Mouse (Mus musculus): ENCODE data around the gene Zfand3. TPM values are rescaled to one million over a fixed set of nuclear protein-coding genes. Genes with fewer than 3 reads are reported as not detected.
A peak's percentile ranks its signal among the peaks of the same experiment; 100 is the strongest.

Gene Zfand3
- polyA plus RNA-seq, 1 experiment from 2014 or later: 59.5 TPM

- no peak overlapping the region for H3K27ac ChIP-seq (ENCODE audit: low read depth, low read length)
- no peaks in the 10 kb centered on the region for H3K9me3 ChIP-seq (replicated peaks; ENCODE audit: control insufficient read depth, low read length)
- no peaks in the 10 kb centered on the region for H3K36me3 ChIP-seq (ENCODE audit: control insufficient read depth, insufficient read depth, low read length)
- DNase-seq (ENCODE audit: low spot score) (no peak), ATAC-seq (no peak)
- no peak overlapping the region for H3K4me3 ChIP-seq (ENCODE audit: low read depth, low read length)
- WGBS: 89% methylated on average over 4 of the region's 4 CpGs
- H3K9ac ChIP-seq (ENCODE audit: low read length): no peak overlapping the region
- peaks cover 5% of the 10 kb centered on the region for H3K4me1 ChIP-seq (ENCODE audit: control insufficient read depth, insufficient read depth, low read length)
- H3K27me3 ChIP-seq (replicated peaks; ENCODE audit: control insufficient read depth, insufficient read depth, low read length): no peaks in the 10 kb centered on the region
- H3K4me2 ChIP-seq (ENCODE audit: low read length): no peak overlapping the region
Measured at GRCm38 (mm10) chr17:30230428-30230827, 225.9 kb downstream of the Zfand3 start.

GRCm38 (mm10) chr17:30231483-30231882 is 226.9 kb downstream of the Zfand3 start:
- no peak overlapping the region for H3K27ac ChIP-seq (ENCODE audit: low read depth, low read length)
- H3K4me3 ChIP-seq (ENCODE audit: low read depth, low read length): no peak overlapping the region
- H3K27me3 ChIP-seq (replicated peaks; ENCODE audit: control insufficient read depth, insufficient read depth, low read length): no peaks in the 10 kb centered on the region
- no peak overlapping the region for H3K4me2 ChIP-seq (ENCODE audit: low read length)
- ATAC-seq (no peak), DNase-seq (ENCODE audit: low spot score) (no peak)
- H3K9me3 ChIP-seq (replicated peaks; ENCODE audit: control insufficient read depth, low read length): no peaks in the 10 kb centered on the region
- no peaks in the 10 kb centered on the region for H3K36me3 ChIP-seq (ENCODE audit: control insufficient read depth, insufficient read depth, low read length)
- H3K4me1 ChIP-seq (ENCODE audit: control insufficient read depth, insufficient read depth, low read length): peaks cover 3% of the 10 kb centered on the region; the same call in 1 of the 2 replicates
- 94% methylated on average over 1 of the region's 1 CpGs for WGBS
- no peak overlapping the region for H3K9ac ChIP-seq (ENCODE audit: low read length)

- DNase-seq (ENCODE audit: low spot score): no peak
Measured at GRCm38 (mm10) chr17:30232698-30233097, 228.2 kb downstream of the Zfand3 start.

GRCm38 (mm10) chr17:30235380-30235779 is 230.8 kb downstream of the Zfand3 start:
- Histone ChIP-seq H3K9ac (ENCODE audit: low read length) (no peak overlapping the region), H3K9me3 (replicated peaks; ENCODE audit: control insufficient read depth, low read length) (no peaks in the 10 kb centered on the region), H3K4me2 (ENCODE audit: low read length) (no peak overlapping the region), H3K4me3 (ENCODE audit: low read depth, low read length) (no peak overlapping the region), H3K36me3 (ENCODE audit: control insufficient read depth, insufficient read depth, low read length) (no peaks in the 10 kb centered on the region), H3K27me3 (replicated peaks; ENCODE audit: control insufficient read depth, insufficient read depth, low read length) (no peaks in the 10 kb centered on the region), H3K4me1 (ENCODE audit: control insufficient read depth, insufficient read depth, low read length) (peaks cover 7% of the 10 kb centered on the region; the same call in 1 of the 2 replicates), H3K27ac (ENCODE audit: low read depth, low read length) (no peak overlapping the region)
- WGBS: 89% methylated on average over 4 of the region's 4 CpGs
- no peak for ATAC-seq
- DNase-seq (ENCODE audit: low spot score): no peak

More at GRCm38 (mm10) chr17:30232698-30233097, 228.2 kb downstream of the Zfand3 start:
- no peak overlapping the region for H3K4me2 ChIP-seq (ENCODE audit: low read length)
- peak; percentile 32; the same call in 1 of the 2 replicates for ATAC-seq
- 41% methylated on average over 4 of the region's 4 CpGs for WGBS
- H3K36me3 ChIP-seq (ENCODE audit: control insufficient read depth, insufficient read depth, low read length): no peaks in the 10 kb centered on the region
- H3K27ac ChIP-seq (ENCODE audit: low read depth, low read length): no peak overlapping the region
- H3K4me1 ChIP-seq (ENCODE audit: control insufficient read depth, insufficient read depth, low read length): peaks cover 7% of the 10 kb centered on the region; the same call in 1 of the 2 replicates
- H3K4me3 ChIP-seq (ENCODE audit: low read depth, low read length): no peak overlapping the region
- H3K9ac ChIP-seq (ENCODE audit: low read length): no peak overlapping the region
- no peaks in the 10 kb centered on the region for H3K27me3 ChIP-seq (replicated peaks; ENCODE audit: control insufficient read depth, insufficient read depth, low read length)
- no peaks in the 10 kb centered on the region for H3K9me3 ChIP-seq (replicated peaks; ENCODE audit: control insufficient read depth, low read length)

GRCm38 (mm10) chr17:30236611-30237010 is 232.1 kb downstream of the Zfand3 start:
- Histone ChIP-seq H3K4me2 (ENCODE audit: low read length) (no peak overlapping the region), H3K27me3 (replicated peaks; ENCODE audit: control insufficient read depth, insufficient read depth, low read length) (no peaks in the 10 kb centered on the region), H3K27ac (ENCODE audit: low read depth, low read length) (peak overlapping the region; percentile 41; the same call in 1 of the 2 replicates), H3K9me3 (replicated peaks; ENCODE audit: control insufficient read depth, low read length) (no peaks in the 10 kb centered on the region), H3K9ac (ENCODE audit: low read length) (no peak overlapping the region), H3K4me1 (ENCODE audit: control insufficient read depth, insufficient read depth, low read length) (peaks cover 13% of the 10 kb centered on the region), H3K36me3 (ENCODE audit: control insufficient read depth, insufficient read depth, low read length) (no peaks in the 10 kb centered on the region), H3K4me3 (ENCODE audit: low read depth, low read length) (no peak overlapping the region)
- ATAC-seq: peak; percentile 53
- WGBS: 51% methylated on average over 6 of the region's 6 CpGs
- DNase-seq (ENCODE audit: low spot score): peak; percentile 61

- 92% methylated on average over 7 of the region's 7 CpGs for WGBS
- Histone ChIP-seq H3K4me1 (ENCODE audit: control insufficient read depth, insufficient read depth, low read length) (peaks cover 13% of the 10 kb centered on the region), H3K27ac (ENCODE audit: low read depth, low read length) (no peak overlapping the region), H3K27me3 (replicated peaks; ENCODE audit: control insufficient read depth, insufficient read depth, low read length) (no peaks in the 10 kb centered on the region), H3K4me3 (ENCODE audit: low read depth, low read length) (no peak overlapping the region), H3K4me2 (ENCODE audit: low read length) (no peak overlapping the region), H3K36me3 (ENCODE audit: control insufficient read depth, insufficient read depth, low read length) (no peaks in the 10 kb centered on the region), H3K9me3 (replicated peaks; ENCODE audit: control insufficient read depth, low read length) (no peaks in the 10 kb centered on the region), H3K9ac (ENCODE audit: low read length) (no peak overlapping the region)
- DNase-seq (ENCODE audit: low spot score) (no peak), ATAC-seq (no peak)
Measured at GRCm38 (mm10) chr17:30237600-30237999, 233.1 kb downstream of the Zfand3 start.

GRCm38 (mm10) chr17:30239458-30239857 is 234.9 kb downstream of the Zfand3 start:
- no peak overlapping the region for H3K27ac ChIP-seq (ENCODE audit: low read depth, low read length)
- no peak overlapping the region for H3K4me2 ChIP-seq (ENCODE audit: low read length)
- H3K4me1 ChIP-seq (ENCODE audit: control insufficient read depth, insufficient read depth, low read length): peaks cover 14% of the 10 kb centered on the region
- H3K27me3 ChIP-seq (replicated peaks; ENCODE audit: control insufficient read depth, insufficient read depth, low read length): no peaks in the 10 kb centered on the region
- ATAC-seq (no peak), DNase-seq (ENCODE audit: low spot score) (no peak)
- no peak overlapping the region for H3K4me3 ChIP-seq (ENCODE audit: low read depth, low read length)
- H3K36me3 ChIP-seq (ENCODE audit: control insufficient read depth, insufficient read depth, low read length): no peaks in the 10 kb centered on the region
- WGBS: 84% methylated on average over 5 of the region's 5 CpGs
- H3K9ac ChIP-seq (ENCODE audit: low read length): no peak overlapping the region
- no peaks in the 10 kb centered on the region for H3K9me3 ChIP-seq (replicated peaks; ENCODE audit: control insufficient read depth, low read length)

GRCm38 (mm10) chr17:30240659-30241058 is 236.1 kb downstream of the Zfand3 start:
- no peak overlapping the region for H3K27ac ChIP-seq (ENCODE audit: low read depth, low read length)
- 85% methylated on average over 4 of the region's 4 CpGs for WGBS
- DNase-seq (ENCODE audit: low spot score) (no peak), ATAC-seq (no peak)
- no peaks in the 10 kb centered on the region for H3K27me3 ChIP-seq (replicated peaks; ENCODE audit: control insufficient read depth, insufficient read depth, low read length)
- no peak overlapping the region for H3K4me3 ChIP-seq (ENCODE audit: low read depth, low read length)
- no peaks in the 10 kb centered on the region for H3K36me3 ChIP-seq (ENCODE audit: control insufficient read depth, insufficient read depth, low read length)
- peaks cover 22% of the 10 kb centered on the region for H3K4me1 ChIP-seq (ENCODE audit: control insufficient read depth, insufficient read depth, low read length)
- H3K4me2 ChIP-seq (ENCODE audit: low read length): no peak overlapping the region
- H3K9me3 ChIP-seq (replicated peaks; ENCODE audit: control insufficient read depth, low read length): no peaks in the 10 kb centered on the region
- H3K9ac ChIP-seq (ENCODE audit: low read length): no peak overlapping the region

GRCm38 (mm10) chr17:30241061-30241460 is 236.5 kb downstream of the Zfand3 start:
- ATAC-seq (no peak), DNase-seq (ENCODE audit: low spot score) (no peak)
- H3K9me3 ChIP-seq (replicated peaks; ENCODE audit: control insufficient read depth, low read length): no peaks in the 10 kb centered on the region
- H3K4me2 ChIP-seq (ENCODE audit: low read length): no peak overlapping the region
- H3K4me1 ChIP-seq (ENCODE audit: control insufficient read depth, insufficient read depth, low read length): peaks cover 22% of the 10 kb centered on the region
- H3K27ac ChIP-seq (ENCODE audit: low read depth, low read length): no peak overlapping the region
- no peaks in the 10 kb centered on the region for H3K27me3 ChIP-seq (replicated peaks; ENCODE audit: control insufficient read depth, insufficient read depth, low read length)
- 72% methylated on average over 6 of the region's 6 CpGs for WGBS
- no peak overlapping the region for H3K4me3 ChIP-seq (ENCODE audit: low read depth, low read length)
- no peak overlapping the region for H3K9ac ChIP-seq (ENCODE audit: low read length)
- no peaks in the 10 kb centered on the region for H3K36me3 ChIP-seq (ENCODE audit: control insufficient read depth, insufficient read depth, low read length)
